Mouse (Mus musculus) forebrain, embryonic 15.5 days (tissue): ENCODE measurements at regions not wholly inside any gene's neighbourhood (a gene's known extent, or its start where the extent isn't known, plus 50 kb on each side); places are given as distances from the start of the nearest gene placed in this dataset.

Experiments used
- ATAC-seq: fragments of 200-750 bp; cut with Nextera tagmentation; replicated peaks from 2 replicates; pipeline ENCODE4 v1.8.0; 2017; ENCODE audit warnings: mild to moderate bottlenecking, moderate TSS enrichment, moderate library complexity
- H3K27ac ChIP-seq: fragments of 300-500 bp; sonication (generic); replicated peaks from 2 replicates; pipeline ENCODE4 v1.5.1; 2015; ENCODE audit warnings: mild to moderate bottlenecking, inconsistent platforms
- H3K27me3 ChIP-seq: fragments of 300-500 bp; sonication (generic); 2 replicates; pipeline ENCODE4 v1.6.1; 2015; ENCODE audit warnings: inconsistent platforms
- H3K36me3 ChIP-seq: fragments of 300-500 bp; sonication (generic); 2 replicates; pipeline ENCODE4 v1.6.1; 2015; ENCODE audit warnings: mild to moderate bottlenecking, inconsistent platforms
- H3K4me1 ChIP-seq: fragments of 300-500 bp; sonication (generic); 2 replicates; pipeline ENCODE4 v1.6.1; 2015; ENCODE audit warnings: inconsistent platforms
- H3K4me2 ChIP-seq: fragments of 300-500 bp; sonication (generic); replicated peaks from 2 replicates; pipeline ENCODE4 v1.6.1; 2015; ENCODE audit warnings: mild to moderate bottlenecking, inconsistent platforms
- H3K4me3 ChIP-seq: fragments of 300-500 bp; sonication (generic); 2 replicates; pipeline ENCODE4 v1.5.1; 2015; ENCODE audit warnings: mild to moderate bottlenecking, inconsistent platforms
- H3K9ac ChIP-seq: fragments of 300-500 bp; sonication (generic); replicated peaks from 2 replicates; pipeline ENCODE4 v1.6.1; 2015; ENCODE audit warnings: mild to moderate bottlenecking, inconsistent platforms
- H3K9me3 ChIP-seq: fragments of 300-500 bp; sonication (generic); 2 replicates; pipeline ENCODE4 v1.6.1; 2016; ENCODE audit warnings: inconsistent platforms
- WGBS: fragments of 180-500 bp; shearing (Covaris S2); methylation state at CpG from one replicate; pipeline ENCODE4 v1.1.7; 2015; ENCODE audit warnings: mixed read lengths; 5-methylcytosine and 5-hydroxymethylcytosine counted together

DNA sequence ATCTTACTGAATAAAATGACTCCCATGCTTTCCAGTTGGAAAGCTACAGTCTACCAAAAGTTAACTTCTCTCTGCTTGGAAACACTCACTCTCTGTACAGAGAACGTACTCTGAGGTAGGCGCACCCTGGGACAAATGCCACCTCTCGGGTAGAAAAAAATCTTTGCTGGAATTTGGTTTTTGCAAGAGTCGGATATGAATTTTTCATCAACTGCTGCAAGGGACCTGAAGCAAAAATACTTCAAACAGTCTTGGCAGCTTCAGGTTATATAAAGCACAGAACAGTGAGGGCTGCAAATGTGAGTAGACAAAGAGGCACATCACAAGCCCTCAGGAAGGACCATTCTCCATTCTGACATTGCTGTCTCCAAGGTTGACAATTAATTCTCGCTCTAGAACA is 535.4 kb upstream of the Fam84a start:
- no peak overlapping the region for H3K4me3 ChIP-seq
- H3K27ac ChIP-seq, result no peak overlapping the region
- no peak overlapping the region for H3K9ac ChIP-seq
- H3K27me3 ChIP-seq, result no peaks in the 10 kb centered on the region
- no peak overlapping the region for H3K4me2 ChIP-seq
- 89% methylated on average over 5 of the region's 5 CpGs for WGBS
- no peaks in the 10 kb centered on the region for H3K4me1 ChIP-seq
- H3K36me3 ChIP-seq, result no peaks in the 10 kb centered on the region
- ATAC-seq, result no peak
- no peaks in the 10 kb centered on the region for H3K9me3 ChIP-seq

- no peak overlapping the region for H3K4me2 ChIP-seq
- no peaks in the 10 kb centered on the region for H3K36me3 ChIP-seq
- 42% methylated on average over 3 of the region's 3 CpGs for WGBS
- no peaks in the 10 kb centered on the region for H3K27me3 ChIP-seq
- no peaks in the 10 kb centered on the region for H3K9me3 ChIP-seq
- no peak overlapping the region for H3K27ac ChIP-seq
- H3K4me3 ChIP-seq, result no peak overlapping the region
- H3K9ac ChIP-seq, result no peak overlapping the region
- ATAC-seq, result no peak
- no peaks in the 10 kb centered on the region for H3K4me1 ChIP-seq
Measured at GRCm38 (mm10) chr12:14676230-14676629, 524.4 kb upstream of the Fam84a start.

GRCm38 (mm10) chr12:14665909-14666308 is 514.1 kb upstream of the Fam84a start:
- ATAC-seq, result peak; percentile 64; the same call in 1 of the 2 replicates
- no peaks in the 10 kb centered on the region for H3K36me3 ChIP-seq
- no peak overlapping the region for H3K4me3 ChIP-seq
- H3K4me2 ChIP-seq, result no peak overlapping the region
- no peaks in the 10 kb centered on the region for H3K9me3 ChIP-seq
- H3K27me3 ChIP-seq, result no peaks in the 10 kb centered on the region
- 62% methylated on average over 2 of the region's 2 CpGs for WGBS
- H3K4me1 ChIP-seq, result 0 out of 2 replicates have a peak, but pooled peaks cover 5% of the 10 kb centered on the region
- no peak overlapping the region for H3K27ac ChIP-seq
- H3K9ac ChIP-seq, result no peak overlapping the region
